Mouse (Mus musculus): ENCODE results near the gene Tmem246.

Gene Tmem246

GRCm38 (mm10) chr4:49581256-49581655, 16.4 kb downstream of the Tmem246 start:
- no peak for DNase-seq (ENCODE audit: low spot score)

GRCm38 (mm10) chr4:49572194-49572593, 25.5 kb downstream of the Tmem246 start:
- no peak for DNase-seq (ENCODE audit: low spot score)

- DNase-seq (ENCODE audit: low spot score) = peak; percentile 90
Observed at GRCm38 (mm10) chr4:49567613-49568012, 30.1 kb downstream of the Tmem246 start.

- no peak for DNase-seq (ENCODE audit: low spot score)
Observed at GRCm38 (mm10) chr4:49559915-49560772, 37.5 kb downstream of the Tmem246 start.

- DNase-seq (ENCODE audit: low spot score) = no peak
Observed at GRCm38 (mm10) chr4:49558181-49558580, 39.5 kb downstream of the Tmem246 start.

GRCm38 (mm10) chr4:49557375-49557774, 40.3 kb downstream of the Tmem246 start:
- DNase-seq (ENCODE audit: low spot score) = no peak

- DNase-seq (ENCODE audit: low spot score) = no peak
Observed at GRCm38 (mm10) chr4:49553380-49553779, 44.3 kb downstream of the Tmem246 start.

GRCm38 (mm10) chr4:49549383-49549782, 48.3 kb downstream of the Tmem246 start, which contains the start of gene Aldob:
Gene Aldob, minus strand, starts transcription at chr4:49549546.
- DNase-seq (ENCODE audit: low spot score) = no peak

- no peak for DNase-seq (ENCODE audit: low spot score)
Observed at GRCm38 (mm10) chr4:49547544-49548219, 50.0 kb downstream of the Tmem246 start.

GRCm38 (mm10) chr4:49546873-49547543, 50.7 kb downstream of the Tmem246 start:
- DNase-seq (ENCODE audit: low spot score) = no peak

- no peak for DNase-seq (ENCODE audit: low spot score)
Observed at GRCm38 (mm10) chr4:49546026-49546425, 51.6 kb downstream of the Tmem246 start.

GRCm38 (mm10) chr4:49540966-49541365, 56.7 kb downstream of the Tmem246 start:
- DNase-seq (ENCODE audit: low spot score) = no peak

GRCm38 (mm10) chr4:49539665-49540064, 58.0 kb downstream of the Tmem246 start:
- DNase-seq (ENCODE audit: low spot score) = no peak

GRCm38 (mm10) chr4:49536671-49537070, 61.0 kb downstream of the Tmem246 start:
- DNase-seq (ENCODE audit: low spot score) = no peak

- no peak for DNase-seq (ENCODE audit: low spot score)
Observed at GRCm38 (mm10) chr4:49535675-49536294, 61.9 kb downstream of the Tmem246 start.

GRCm38 (mm10) chr4:49535036-49535435, 62.6 kb downstream of the Tmem246 start:
- DNase-seq (ENCODE audit: low spot score) = no peak

Data from retina, embryonic 14.5 days (tissue).